Mouse (Mus musculus) ovary, postnatal 36 days (tissue): ENCODE data around the gene Fcho1.
A peak's percentile ranks its signal among the peaks of the same experiment; 100 is the strongest.

Experiments
- DNase-seq: peaks from one replicate; pipeline ENCODE4 v3.0.0; 2022; ENCODE audit warnings: low spot score, mixed read lengths

Gene Fcho1

DNA sequence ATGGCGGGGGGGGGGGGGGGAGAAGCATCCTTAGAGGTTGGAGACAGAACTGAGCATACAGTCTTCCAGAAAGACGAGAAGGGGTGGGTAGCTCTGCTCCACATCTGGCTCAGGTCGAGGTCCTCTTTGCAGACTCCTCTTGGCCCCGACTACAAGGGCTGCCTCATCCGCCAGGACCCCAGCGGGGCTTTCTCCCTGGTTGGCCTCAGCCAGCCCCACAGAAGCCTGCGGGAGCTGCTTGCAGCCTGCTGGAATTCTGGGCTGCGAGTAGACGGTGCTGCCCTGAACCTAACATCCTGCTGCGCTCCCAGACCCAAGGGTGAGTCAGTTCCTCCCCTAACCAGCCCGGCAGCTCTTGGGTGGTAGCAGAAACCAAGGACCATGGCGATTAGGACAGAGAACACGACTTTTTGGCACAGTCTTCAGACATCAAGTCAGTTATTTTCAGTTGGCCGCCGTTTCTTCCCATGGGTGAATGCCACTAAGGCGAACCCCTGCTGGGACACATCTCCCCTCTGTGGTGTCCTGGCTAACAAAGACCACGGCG lies 44.1 kb downstream of the Fcho1 start:
- DNase-seq, result no peak

DNA sequence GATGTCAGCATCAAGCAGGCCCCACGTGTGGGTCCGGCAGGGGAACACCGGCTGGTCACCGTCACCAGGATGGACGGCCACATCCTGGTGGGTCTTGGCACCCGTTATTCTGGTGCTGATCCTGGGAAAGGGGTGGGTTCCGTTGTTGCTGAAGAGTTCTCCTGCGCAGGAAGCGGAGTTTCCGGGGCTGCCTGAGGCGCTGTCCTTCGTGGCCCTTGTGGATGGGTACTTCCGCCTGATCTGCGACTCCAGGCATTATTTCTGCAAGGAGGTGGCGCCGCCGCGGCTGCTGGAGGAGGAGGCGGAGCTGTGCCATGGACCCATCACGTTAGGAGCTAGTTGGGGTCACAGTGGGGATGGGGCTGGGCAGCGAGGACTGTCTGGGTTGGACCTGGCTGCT lies 45.0 kb downstream of the Fcho1 start:
- DNase-seq, result no peak

DNA sequence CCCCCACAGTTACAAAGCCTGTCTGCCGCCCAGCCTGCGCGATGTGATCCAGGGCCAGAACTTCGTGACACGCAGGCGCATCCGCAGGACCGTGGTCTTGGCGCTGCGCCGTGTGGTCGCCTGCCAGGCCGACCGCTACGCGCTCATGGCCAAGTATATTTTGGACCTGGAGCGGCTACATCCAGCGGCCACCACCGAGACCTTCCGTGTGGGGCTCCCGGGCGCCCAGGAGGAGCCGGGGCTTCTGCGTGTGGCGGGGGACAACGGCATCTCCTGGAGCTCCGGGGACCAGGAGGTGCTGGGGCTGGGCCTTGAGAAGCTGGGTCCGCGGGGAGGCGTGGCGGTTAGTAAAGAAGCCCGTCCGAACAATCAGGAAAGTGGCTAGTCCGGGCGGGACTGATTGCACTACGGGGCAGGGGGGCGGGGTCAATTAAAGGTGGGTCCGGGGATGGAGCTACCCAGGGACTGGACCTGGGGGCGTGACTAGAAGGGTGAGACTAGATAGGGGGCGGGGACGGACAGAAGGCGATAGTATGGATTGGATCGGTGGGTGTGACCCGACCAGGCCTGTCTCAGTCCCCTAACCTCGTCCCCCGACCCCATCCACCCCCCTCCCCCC lies 45.9 kb downstream of the Fcho1 start:
- DNase-seq, result no peak

DNA sequence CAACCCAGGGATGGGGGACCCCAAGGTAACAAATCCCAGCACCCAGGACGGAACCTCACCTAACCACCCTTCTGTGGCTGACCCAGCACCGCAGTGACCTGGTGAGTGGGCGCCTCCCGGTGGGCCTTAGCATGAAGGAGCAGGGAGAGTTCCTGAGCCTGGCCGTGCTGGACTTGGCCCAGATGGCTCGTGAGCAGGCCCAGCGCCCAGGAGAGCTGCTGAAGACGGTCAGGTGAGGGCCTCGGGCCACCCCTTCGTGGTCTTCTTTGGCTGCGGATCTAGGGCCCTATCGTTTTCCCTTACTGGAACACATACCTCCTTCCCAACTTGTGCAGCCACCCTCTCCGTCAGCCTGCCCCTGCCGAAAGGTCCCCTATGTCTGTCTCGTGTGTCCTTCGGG lies 46.4 kb downstream of the Fcho1 start:
- DNase-seq, result no peak

DNA sequence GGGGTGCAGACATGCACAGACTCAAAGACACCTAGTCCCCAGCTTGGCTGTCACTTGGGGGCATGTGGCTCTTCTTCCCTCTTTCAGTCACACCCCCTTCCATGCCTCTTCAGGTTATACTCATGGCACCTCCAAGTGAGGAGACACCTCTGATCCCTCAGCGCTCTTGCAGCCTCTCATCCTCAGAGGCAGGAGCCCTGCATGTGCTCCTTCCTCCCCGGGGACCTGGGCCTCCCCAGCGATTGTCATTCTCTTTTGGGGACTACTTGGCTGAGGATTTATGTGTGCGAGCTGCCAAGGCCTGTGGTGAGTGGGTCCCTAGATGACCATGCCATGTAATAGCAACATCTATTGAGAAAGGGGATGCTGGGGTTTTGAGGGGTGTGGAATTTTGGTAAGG lies 47.3 kb downstream of the Fcho1 start:
- DNase-seq, result no peak

DNA sequence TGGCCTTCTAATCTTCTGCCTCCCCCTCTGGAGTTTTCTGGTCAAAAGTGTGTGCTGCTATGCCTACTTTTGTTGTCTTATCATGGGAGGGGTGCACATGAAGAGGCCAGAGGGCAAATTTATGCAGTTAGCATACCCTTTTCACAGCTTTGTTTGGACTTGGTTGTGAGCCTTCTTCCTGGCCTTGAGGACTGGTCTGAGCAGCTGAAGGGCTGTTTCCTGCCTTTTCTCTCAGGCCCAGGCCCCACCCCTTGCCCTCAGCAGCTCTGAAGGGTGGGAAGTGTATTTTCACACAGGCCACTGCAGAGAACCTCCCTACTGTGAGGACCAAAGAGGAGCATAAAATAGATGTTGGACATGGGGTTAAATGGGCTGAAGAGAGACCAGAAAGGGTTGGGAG lies 48.0 kb downstream of the Fcho1 start:
- DNase-seq, result no peak

DNA sequence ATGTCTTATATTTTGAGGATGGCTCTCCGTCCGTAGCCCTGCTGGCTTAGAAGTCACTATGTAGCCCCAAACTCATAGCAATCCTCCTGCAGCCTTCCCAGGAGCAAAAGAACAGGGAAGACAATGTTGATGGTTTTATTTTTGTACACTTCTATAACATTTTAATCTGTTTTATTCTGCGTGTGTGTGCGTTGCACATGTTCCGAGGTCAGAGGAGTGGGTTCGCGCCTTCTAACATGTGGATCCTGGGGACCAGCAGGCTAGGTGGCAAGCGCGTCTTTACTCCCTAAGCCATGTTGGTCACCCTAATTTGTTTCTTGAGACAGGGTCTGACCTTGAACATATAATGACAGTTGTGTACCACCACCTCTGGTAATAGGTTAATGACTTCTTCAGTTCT lies 48.7 kb downstream of the Fcho1 start:
- no peak for DNase-seq

DNA sequence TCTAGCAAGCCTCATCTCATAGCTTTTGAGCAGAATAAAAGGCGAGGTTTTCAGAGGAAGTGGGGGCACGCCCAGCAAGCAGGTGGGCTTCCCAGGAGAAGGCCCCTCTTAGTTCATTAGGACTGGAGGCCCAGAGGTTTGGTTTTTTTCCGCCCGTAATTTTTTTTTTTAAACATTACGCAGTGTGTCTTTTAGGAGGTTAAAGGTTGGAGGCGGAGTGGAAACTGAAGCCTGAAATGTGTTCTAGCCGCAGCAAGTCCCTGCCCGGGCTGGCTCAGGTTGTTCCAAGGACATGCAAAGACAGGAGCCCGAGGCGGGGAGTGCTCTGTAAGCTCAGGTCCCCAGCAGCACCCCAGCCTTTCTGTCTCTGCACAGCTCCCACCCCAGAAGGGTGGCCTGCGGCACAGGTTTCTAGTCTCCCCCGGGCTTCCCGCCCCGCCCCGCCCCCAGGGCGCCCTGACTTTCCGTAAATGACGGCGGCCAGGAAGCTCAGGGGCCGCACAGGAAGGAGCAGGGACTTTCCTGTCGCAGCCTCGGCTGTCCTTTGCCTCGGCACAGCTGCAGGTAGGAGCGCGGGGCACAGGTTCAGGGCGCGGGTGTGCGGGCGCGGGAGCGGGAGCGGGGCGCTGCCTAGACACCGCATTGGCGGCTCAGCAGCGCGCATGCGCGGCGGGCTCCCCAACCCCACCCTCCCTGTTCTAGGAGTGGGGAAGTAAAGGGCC lies 49.3 kb downstream of the Fcho1 start, which contains the start of gene Jak3:
Jak3 (plus strand) TSS at position 277 of the 722 bp plus-strand sequence.
- peak; percentile 61 for DNase-seq

DNA sequence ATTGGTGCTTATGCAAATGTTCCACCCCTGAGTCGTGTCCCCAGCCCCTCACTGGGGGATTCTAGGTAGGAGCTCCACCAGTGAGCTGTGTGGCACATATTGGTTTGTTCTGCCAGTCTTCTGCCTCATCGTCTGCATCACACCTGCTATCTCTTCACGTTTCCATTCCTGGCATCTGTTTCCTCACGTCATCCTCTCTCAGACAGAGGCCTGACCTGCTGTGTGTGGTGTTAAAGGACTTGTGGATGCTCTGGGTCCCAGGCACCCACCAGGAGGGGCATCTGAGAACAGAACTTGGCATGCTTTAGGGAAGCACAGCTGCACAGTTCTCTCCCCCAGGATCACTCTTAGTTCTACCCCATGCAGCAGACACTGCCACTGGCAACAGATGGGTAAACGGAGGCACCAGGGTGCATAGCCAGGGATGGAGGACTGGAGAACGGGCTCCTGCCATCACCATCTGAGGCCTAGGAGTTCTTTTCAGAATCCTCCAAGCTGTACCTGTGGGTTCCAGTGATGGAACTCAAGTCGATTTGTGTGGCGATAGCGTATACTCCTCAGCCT lies 50.0 kb downstream of the Fcho1 start:
- no peak for DNase-seq

DNA sequence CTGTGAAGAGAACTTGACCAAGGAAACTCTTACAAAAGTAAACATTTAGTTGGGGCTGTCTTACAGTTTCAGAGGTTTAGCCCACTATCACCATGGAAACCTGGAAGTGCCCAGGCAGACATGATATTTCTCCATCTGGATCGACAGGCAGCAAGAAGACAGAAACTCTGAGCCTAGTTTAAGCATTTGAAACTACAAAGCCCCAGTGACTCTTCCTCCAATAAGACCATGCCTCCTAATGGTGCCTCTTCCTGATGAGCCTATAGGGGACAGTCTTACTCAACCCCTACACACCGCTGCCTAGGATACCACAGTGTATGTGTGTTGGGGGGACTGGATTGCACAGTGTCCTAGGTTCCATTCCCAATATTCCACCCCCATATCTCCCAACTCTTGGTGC lies 51.4 kb downstream of the Fcho1 start:
- no peak for DNase-seq

DNA sequence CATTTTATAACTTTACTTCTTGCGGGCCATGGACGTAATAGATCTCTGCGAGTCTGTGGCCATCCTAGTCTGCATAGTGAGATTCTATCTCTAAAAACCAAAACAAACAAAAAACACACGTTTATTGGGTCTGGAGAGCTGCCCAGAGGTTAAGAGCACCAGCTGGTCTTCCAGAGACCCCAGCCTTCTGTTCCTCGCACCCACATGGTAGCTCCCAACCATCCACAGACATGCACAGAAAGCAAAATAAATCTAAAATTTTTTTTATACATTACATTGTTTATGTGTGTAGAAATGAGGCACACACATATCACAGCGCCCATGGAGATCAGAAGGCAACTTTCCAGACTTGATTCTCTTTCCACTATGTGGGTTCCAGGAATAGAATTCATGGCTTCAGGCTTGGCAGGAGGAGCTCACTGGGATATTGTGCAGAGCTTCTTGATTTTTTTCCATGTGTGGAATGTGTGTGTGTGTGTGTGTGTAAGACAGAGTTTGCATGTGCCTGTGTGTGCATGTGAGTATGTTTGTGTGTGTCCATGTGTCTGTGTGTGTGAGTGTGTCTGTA lies 53.3 kb downstream of the Fcho1 start:
- no peak for DNase-seq

DNA sequence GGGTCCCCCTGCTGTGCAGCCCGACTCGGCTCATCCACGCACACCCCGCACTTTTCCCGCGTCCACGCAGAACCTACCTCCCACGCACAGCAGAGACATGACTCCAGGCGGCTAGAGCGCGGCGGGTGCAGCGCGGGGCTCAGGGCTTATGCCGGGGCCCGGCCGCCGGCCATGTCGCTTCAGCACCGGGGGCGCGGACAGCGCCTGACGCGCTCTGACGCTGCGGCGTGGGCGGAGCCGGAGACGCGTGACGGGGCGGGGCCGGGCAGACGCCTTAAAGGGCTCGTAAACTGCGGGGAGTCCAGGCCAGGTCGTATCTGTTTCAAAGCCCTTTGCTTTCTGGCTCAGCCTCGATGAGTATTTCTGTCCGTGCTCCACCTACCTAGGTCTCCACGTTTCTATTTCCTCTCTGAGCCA lies 54.0 kb downstream of the Fcho1 start, which contains the start of gene Unc13a:
Unc13a (minus strand) TSS at position 209 of the 417 bp plus-strand sequence.
- DNase-seq, result peak; percentile 91

DNA sequence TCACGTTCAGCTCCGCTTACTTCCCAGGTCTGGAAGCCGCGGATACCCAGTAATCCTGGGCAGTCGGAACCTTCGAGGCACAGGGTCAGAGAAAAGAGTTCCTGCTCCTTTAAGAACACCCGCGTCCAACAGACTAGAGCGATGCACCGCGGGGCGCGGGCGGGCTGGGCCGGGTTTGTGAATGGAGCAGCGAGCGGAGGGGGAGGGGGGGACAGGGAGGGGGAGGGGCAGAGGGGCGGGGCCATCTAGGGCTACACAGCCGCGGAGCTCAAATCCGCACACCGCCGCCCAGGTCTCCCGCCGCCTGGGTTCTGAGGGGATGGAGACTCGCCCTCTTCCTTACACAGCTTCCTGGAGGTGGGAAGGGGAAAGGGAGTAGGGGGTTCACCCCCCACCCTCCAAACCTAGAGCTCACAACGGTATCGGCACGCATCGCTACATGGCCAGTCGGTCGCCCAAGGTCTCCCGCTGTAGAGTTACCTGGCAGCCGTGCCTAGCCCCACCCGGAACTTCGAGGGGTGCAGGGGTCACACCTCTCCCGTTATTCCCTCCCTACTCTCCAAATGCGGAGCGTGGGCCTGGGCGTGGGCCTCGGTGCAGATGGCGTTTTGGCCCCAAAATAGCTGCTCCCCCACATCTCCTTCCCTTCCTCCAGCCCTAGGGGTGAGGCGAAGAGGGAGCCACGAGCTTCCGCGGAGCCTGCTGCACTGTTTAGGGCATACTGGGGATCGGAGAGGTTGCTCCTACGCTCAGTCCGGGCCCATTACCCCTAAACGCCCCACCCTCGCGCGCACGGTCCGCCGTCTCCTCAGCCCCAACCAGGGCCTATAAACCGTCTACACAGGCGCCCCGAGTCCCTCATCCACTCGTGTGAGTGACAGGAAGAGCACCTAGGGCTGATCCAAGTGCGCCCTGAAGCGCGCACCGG lies 54.6 kb downstream of the Fcho1 start:
- no peak for DNase-seq

DNA sequence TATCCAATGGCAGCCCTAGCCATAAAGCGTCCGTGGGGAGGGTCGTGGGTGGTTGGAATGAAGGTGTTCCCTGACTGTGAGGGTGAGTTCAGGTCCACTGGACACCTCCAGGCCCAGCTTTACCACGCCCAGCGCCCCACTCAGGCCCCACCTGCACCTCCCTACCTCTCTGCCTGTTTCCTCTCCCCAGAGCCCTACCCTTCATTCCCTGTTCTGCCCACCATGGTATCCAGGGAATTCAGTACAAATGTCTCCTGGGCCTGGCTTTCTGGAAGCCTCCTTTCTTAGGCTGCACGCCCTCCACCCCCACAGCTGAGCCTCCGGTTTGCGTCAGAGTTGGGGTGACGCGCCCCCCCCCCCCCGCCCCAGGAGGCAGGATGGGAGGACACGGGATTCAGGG lies 55.3 kb downstream of the Fcho1 start:
- no peak for DNase-seq

DNA sequence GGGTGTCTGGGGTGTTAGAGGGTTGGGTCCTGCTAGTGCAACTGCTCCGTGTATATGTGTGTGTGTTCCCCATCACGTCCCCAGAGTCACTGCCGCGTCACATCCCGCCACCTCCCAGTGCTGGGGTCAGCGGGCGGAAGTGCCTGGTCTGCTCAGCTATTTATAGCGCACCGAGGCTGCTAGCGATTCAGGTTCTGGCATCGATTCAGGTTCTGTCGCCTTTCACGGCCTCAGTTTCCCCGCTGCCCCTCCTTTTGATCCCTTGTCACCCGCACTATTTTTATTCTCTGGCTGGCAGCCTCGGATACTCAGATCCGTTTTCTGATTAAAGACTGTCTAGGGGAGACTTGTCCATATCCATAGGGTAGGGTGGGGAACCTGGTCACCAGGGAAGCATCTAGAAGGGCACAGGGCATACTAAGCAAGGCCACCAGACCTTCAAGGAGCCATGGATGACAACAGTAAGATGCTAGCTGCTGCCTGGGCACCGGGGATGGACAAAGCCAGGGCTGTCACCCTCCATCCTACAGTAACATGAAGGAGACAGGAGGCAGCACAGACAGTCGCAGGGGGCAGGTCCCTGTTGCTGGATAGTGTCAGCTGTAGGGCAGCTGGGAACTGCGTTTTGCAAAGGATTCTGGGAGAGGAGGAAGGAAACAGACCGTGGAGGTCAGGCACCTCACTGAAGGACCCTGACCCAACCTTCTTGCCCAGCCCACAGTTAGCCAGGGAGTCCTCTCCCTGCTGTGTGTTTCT lies 57.1 kb downstream of the Fcho1 start:
- DNase-seq, result no peak

DNA sequence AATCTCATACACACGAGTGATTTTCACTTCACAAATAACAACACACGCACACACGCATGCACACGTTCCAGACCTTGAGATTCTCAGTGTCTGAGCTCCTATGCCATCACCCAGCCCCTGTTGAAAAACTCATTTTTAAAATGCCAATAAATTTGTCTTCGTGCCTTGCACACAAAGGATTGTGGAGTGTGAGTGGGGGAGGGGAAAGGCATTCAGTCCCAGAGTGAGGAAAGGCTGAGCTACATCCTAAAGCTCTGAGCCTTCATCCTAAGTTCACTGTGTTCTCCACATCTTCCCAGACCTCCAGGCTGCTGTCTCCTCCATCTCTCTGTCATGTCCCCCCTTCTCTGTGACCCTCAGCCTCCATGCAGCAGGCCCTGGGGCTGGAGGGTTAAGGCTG lies 58.3 kb downstream of the Fcho1 start:
- no peak for DNase-seq

DNA sequence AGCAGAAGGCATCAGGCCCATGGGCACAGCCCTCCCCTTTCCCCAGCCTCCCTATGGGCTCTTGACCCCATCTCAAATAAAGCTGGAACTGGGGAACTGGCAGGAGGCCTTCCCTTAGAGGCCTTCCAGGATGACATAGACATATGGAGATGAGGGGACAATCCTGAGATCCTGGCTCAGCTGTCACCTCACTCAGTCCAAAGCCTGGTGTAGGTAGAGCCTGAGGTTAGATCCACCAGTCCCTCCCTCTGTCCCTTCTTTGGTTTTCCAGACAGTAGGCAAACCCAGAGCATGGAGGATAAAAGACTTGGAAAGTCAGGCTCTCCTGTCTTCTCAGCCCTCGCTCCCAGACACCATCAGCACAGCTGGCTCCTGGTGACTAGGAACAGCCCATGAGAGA lies 58.7 kb downstream of the Fcho1 start:
- no peak for DNase-seq

DNA sequence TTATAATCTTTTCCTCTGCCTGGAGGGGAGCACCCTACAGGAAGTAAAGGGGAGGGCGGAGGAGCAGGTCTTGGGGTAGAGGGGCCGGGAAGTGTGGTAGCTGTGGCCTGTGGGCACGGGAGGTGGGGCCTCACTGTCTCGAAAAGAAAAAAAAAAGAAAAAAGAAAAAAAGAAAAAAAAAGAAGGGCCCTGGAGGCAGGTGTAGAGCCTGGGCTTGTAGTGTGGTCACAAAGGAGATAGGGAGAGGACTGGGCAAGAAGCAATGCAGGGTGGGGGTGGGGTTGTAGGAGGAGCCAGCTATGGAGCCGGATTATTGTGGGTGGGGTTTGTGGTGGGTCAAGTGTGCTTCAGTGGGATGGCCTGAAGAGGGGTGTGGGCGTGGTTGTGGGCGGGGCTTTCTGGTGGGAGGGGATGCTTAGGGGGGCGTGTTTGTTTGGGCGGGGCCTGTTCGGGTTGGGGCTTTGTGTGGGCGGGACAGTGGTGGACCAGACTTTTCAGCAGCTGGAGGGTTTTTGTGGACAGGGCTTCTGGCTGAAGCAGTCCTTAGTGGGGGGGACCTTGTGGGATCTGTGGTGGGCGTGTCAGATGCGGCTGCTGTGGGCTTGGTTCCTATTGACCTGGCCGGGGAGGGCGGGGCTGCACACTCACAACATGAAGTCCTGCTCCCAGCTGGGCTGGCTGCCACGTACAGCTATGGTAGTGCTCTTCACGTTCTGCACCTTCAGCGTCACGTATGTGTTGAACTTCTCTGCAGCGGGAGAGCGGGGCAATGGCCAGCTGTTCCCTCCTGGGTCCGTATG lies 60.0 kb downstream of the Fcho1 start:
- DNase-seq, result peak; percentile 67

DNA sequence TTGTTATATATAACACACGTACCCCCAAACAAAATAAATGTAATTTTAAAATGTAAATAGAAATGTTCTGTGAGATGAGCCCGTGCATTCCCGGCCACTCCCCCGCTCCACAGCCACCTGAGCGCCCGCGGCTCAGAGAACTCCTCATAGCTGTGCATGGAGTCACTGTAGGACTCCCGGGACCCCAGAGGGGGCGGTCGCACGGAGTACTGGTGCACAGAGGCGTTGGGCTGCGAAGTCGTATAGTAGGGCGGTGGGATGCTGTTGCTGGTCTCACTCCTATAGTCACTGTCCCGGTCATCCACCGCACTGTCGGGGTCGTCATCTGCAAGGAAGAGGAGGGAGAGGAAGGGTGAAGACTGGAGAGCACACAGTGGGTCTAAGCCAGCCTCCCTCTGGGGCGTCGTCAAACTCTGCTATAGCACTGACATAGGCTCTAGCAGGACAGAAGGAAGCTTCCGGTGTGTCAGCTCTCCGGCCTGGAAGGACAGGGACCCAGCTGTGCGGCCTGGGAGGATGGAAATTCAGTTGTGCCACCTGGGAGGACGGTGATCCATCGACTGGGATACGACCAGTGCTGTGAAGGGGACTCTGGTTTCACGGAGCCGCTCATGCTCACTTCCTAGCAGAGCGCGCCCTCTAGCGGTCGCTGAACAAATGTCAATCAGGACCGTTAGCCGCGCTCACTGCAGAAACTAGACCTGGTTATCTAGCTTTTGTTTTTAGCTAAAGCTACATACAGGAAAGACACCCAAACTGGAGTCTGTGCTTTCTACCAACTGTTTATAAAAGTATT lies 65.0 kb downstream of the Fcho1 start:
- peak; percentile 82 for DNase-seq
